Mouse (Mus musculus): ENCODE data around the gene Gm20547.
A peak's percentile ranks its signal among the peaks of the same experiment; 100 is the strongest.

The Gm20547 gene

GRCm38 (mm10) chr17:34896366-34896765 is 14.5 kb upstream of the Gm20547 start:
- no peak for DNase-seq (ENCODE audit: low spot score in 2 of 2)

DNA sequence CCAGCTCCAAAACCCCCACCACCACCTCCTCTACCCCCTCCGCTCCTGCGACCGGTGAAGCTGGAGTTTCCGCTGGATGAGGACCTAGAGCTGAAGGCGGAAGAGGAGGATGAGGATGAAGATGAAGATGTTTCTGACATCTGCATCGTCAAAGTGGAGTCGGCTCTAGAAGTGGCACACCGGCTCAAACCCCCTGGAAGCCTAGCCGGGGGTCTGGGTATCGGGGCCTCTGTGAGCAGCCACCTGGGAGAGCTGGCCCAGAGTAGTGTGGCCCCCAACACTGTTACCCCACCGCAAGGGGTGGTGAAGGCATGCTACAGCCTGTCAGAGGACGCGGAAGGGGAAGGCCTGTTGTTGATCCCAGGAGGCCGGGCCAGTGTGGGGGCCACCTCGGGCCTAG is 13.9 kb upstream of the Gm20547 start:
- no peak for DNase-seq (ENCODE audit: low spot score in 2 of 2)

GRCm38 (mm10) chr17:34894801-34895530 is 13.1 kb upstream of the Gm20547 start:
- DNase-seq (ENCODE audit: low spot score in 2 of 2) = peak; percentile 52 to 77

DNA sequence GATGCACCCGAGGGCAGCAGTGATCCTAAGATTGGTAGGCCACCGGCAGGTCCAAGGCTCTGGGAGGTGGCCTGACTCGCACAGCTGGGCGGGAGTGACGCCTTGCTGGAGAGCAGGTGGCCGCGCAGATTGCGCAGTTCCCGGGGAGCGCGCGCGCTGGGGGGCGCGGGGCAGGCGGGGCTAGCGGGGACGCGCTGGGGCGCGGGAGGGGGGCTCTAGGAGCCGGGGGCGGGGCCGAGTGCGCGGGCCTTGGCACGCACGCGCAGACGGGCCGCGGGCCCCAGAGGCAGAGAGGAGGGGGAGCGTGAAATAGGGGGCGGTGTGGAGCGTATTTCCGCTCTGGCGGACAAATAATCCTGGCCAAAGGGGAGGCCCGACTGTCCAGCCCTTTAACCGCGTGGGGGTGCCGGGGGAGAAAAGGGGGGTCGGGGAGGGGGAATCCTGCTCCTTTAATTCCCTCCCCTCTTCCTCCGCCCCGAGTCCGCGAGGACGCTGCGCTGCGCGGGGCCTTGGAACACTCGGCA is 12.3 kb upstream of the Gm20547 start:
- peak; percentile 90 to 95 for DNase-seq (ENCODE audit: low spot score in 2 of 2)

- DNase-seq (ENCODE audit: low spot score in 2 of 2) = no peak
Measured at GRCm38 (mm10) chr17:34893072-34893824, 11.4 kb upstream of the Gm20547 start.

GRCm38 (mm10) chr17:34891377-34891776 is 9.5 kb upstream of the Gm20547 start:
- DNase-seq (ENCODE audit: low spot score in 2 of 2) = no peak

- no peak for DNase-seq (ENCODE audit: low spot score in 2 of 2)
Measured at GRCm38 (mm10) chr17:34890074-34890743, 8.4 kb upstream of the Gm20547 start.

GRCm38 (mm10) chr17:34887942-34888341 is 6.1 kb upstream of the Gm20547 start:
- DNase-seq (ENCODE audit: low spot score in 2 of 2) = no peak

- DNase-seq (ENCODE audit: low spot score in 2 of 2) = no peak
Measured at GRCm38 (mm10) chr17:34885615-34886014, 3.8 kb upstream of the Gm20547 start.

GRCm38 (mm10) chr17:34884704-34885103 is 2.9 kb upstream of the Gm20547 start:
- DNase-seq (ENCODE audit: low spot score in 2 of 2) = no peak

GRCm38 (mm10) chr17:34883332-34883731 is 1.5 kb upstream of the Gm20547 start:
- no peak for DNase-seq (ENCODE audit: low spot score in 2 of 2)

GRCm38 (mm10) chr17:34881166-34881565 is 676 bp downstream of the Gm20547 start:
- DNase-seq (ENCODE audit: low spot score in 2 of 2) = no peak

GRCm38 (mm10) chr17:34879336-34879879 is 2.4 kb downstream of the Gm20547 start, which contains the start of gene Zbtb12:
Gene Zbtb12 (plus strand): TSS chr17:34879483.
- no peak for DNase-seq (ENCODE audit: low spot score in 2 of 2)

GRCm38 (mm10) chr17:34874321-34874720 is 7.5 kb downstream of the Gm20547 start:
- DNase-seq (ENCODE audit: low spot score in 2 of 2) = no peak

- no peak for DNase-seq (ENCODE audit: low spot score in 2 of 2)
Measured at GRCm38 (mm10) chr17:34865981-34866380, 15.9 kb downstream of the Gm20547 start.

- DNase-seq (ENCODE audit: low spot score in 2 of 2) = no peak
Measured at GRCm38 (mm10) chr17:34862416-34863081, 19.3 kb downstream of the Gm20547 start, which contains the start of gene Cfb. Gene Cfb (minus strand): TSS chr17:34862518.

- DNase-seq (ENCODE audit: low spot score in 2 of 2) = no peak
Measured at GRCm38 (mm10) chr17:34861704-34862415, 20.0 kb downstream of the Gm20547 start.

DNA sequence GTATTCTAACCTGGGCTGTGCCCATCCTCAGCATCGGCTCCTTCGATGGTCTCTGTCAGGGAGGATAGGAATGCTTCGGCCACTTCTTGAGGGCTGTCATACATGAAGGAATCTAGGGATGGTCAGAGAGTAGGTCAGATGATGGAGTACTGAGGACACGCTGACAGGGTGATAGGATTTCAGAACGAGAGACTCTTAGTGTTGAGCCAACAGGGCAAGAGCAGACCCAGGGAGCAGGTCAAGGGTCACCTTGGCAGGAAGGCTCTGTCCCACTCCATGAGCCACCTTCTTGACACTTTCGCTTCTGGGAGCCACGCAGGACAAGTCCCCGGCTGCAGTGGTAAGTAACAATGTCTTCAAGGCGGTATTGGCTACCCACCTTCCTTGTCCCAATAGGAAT is 21.3 kb downstream of the Gm20547 start:
- no peak for DNase-seq (ENCODE audit: low spot score in 2 of 2)

DNA sequence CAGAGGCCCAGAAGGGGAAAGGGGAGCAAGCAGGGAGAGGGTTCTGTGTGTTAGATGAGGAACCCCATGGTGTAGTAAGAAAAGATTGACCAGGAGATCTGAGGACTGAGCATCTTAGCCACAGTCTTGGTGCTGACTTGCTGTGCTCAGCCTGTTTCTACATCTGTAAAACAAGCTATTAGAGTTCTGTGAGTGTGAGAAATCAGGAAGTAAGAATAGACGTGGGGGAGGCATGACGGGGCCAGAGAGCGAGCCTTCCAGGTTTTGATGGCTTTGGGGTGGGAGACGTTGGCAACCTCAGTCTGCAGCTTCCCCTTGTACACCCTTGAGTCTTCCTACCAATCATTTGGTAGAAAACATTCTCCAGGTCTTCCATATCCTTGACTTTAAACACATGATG is 23.2 kb downstream of the Gm20547 start:
- no peak for DNase-seq (ENCODE audit: low spot score in 2 of 2)

DNA sequence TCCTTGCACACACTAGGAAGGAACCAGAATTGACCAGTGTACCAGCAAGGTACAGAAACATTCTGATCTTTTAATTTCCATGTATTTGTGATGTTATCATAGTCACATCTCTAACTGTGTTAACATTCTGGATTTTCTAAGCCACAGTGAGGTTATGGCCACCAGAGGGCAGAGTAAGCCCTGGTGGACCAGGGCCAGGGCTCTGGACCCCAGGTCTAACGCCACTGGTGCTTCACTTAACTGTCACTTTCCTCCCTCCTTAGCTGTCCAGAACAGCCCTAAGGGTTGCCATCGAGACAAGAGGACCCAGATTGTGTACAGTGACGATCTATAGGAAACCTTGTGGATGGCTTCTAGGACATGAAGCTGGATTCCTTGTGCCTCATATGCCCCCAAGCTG is 26.0 kb downstream of the Gm20547 start:
- peak; percentile 47 to 74 for DNase-seq (ENCODE audit: low spot score in 2 of 2)

DNA sequence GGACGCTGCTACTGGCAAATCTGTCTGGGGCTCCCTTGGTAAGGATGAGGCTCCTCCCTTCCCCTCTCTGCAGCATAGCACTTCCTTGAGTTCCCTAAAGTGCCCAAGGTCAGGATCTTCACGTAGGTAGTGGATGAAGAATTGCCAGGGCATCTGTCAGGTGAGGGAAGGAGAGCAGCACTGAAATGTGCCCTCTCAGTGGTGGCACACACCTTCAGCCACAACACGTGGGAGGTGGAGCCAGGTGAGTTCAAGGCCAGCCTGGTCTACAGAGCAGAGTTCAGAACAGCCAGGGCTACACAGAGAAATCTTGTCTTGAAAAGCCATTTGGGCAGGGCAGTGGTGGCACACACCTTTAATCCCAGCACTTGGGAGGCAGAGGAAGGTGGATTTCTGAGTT is 27.1 kb downstream of the Gm20547 start:
- no peak for DNase-seq (ENCODE audit: low spot score in 2 of 2)

Data from spleen, postnatal 4 days (tissue).